ENCODE assay signal across 9 mouse cellular contexts in the genomic region with DNA sequence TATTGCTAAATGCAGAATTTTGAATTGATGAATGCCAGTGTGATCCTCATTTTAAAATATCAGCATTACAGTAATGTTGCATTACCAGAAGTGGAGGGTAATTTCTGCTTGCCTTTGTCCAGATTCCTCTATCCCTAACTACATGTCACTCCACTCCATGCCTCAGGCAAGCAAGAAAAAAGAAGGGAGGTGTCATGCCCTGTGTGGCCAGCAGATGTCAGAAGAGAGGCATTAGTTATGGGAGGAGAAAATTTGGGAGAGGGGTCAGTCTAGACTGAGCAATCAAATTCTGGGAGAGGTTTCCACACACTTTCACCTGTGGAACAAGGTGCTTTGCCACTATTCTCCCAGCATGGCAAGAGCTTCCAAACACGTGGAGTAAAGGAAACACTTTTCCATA. TPM values are rescaled to one million over a fixed set of nuclear protein-coding genes. Genes with fewer than 3 reads are reported as not detected.
DNase-seq lines count a peak whose midpoint lies in the region; ATAC-seq and TF ChIP-seq lines count a peak whose summit lies in the region.
"Not testable (repeated sequence)": the region's sequence is repeated elsewhere in the genome, so short reads cannot be mapped to it uniquely, and the experiment has no call there.
"Had no signal": no experiment of that assay in that cellular context is flagged by ENCODE, and none has a peak within 500 bp of the region (broad histone marks: within the 10 kb centered on the region; RNA-seq: fewer than 3 reads in every experiment).

No protein-coding gene starts in this region.

- not testable (repeated sequence) for H3K36me3 ChIP-seq in forebrain, embryonic 14.5 days (ENCODE audit: control insufficient read depth, insufficient read depth, low read length); intestine, embryonic 14.5 days (ENCODE audit: control insufficient read depth, insufficient read depth, low read length)

- CTCF ChIA-PET in Patski (lab: Charles Lee), result not testable (repeated sequence)

- POLR2A ChIA-PET in Patski (lab: Charles Lee), result not testable (repeated sequence)

- in situ Hi-C loops in Patski (cut with MboI; ENCODE audit: low pct_unique_long_range_greater_than_20kb), result loop anchor here (10.0 kb wide), 1 partner anchor 208 kb away; no protein-coding TSS in a partner anchor

- not testable (repeated sequence) for H3K4me3 ChIP-seq in forebrain, embryonic 14.5 days (ENCODE audit: low read depth, low read length); intestine, embryonic 14.5 days (ENCODE audit: low read depth, low read length)

- WGBS in forebrain, embryonic 14.5 days, result 14% methylated on average over 1 of the region's 1 CpGs
- 7% methylated on average over 1 of the region's 1 CpGs for WGBS in intestine, embryonic 14.5 days

- H3K9ac ChIP-seq in forebrain, embryonic 14.5 days (ENCODE audit: low read length); intestine, embryonic 14.5 days (ENCODE audit: low read length): not testable (repeated sequence)

- not testable (repeated sequence) for H3K4me1 ChIP-seq in forebrain, embryonic 14.5 days (ENCODE audit: control insufficient read depth, insufficient read depth, low read length); intestine, embryonic 14.5 days (replicated peaks; ENCODE audit: control insufficient read depth, insufficient read depth, low read length)

- DNase-seq in Patski (ENCODE audit: low read depth, low spot score), result not testable (repeated sequence)
- DNase-seq in cerebellum, postnatal 10 days, result peak; percentile 31 to 36
- DNase-seq in forebrain, embryonic 14.5 days (ENCODE audit: low spot score), result peak; percentile 17
- peak; percentile 70 for DNase-seq in intestine, embryonic 14.5 days (ENCODE audit: low spot score)
- DNase-seq in liver, result peak; percentile 12
- peak; percentile 2 for DNase-seq in mesoderm, embryonic 11.5 days (ENCODE audit: low read depth, low spot score)
- DNase-seq in spleen, postnatal 10 days (ENCODE audit: low spot score in 2 of 2), result peak; percentile 3 to 12

- not testable (repeated sequence) for H3K9me3 ChIP-seq in forebrain, embryonic 14.5 days (replicated peaks; ENCODE audit: control insufficient read depth, low read length); intestine, embryonic 14.5 days (ENCODE audit: control insufficient read depth, low read length)

- TF ChIP-seq CTCF in Patski (IDR thresholded peaks at IDR 0.05), result peak; percentile 67

- H3K4me2 ChIP-seq in forebrain, embryonic 14.5 days (ENCODE audit: low read length); intestine, embryonic 14.5 days (ENCODE audit: low read length): not testable (repeated sequence)

- not testable (repeated sequence) for H3K27ac ChIP-seq in forebrain, embryonic 14.5 days (ENCODE audit: low read depth, low read length); intestine, embryonic 14.5 days (ENCODE audit: low read depth)

- ATAC-seq in Patski; forebrain, embryonic 14.5 days; intestine, embryonic 14.5 days (replicated peaks; ENCODE audit: low FRiP score, low TSS enrichment, low read depth): not testable (repeated sequence)

- H3K27me3 ChIP-seq in Patski; forebrain, embryonic 14.5 days (replicated peaks; ENCODE audit: control insufficient read depth, insufficient read depth, low read length); intestine, embryonic 14.5 days (replicated peaks; ENCODE audit: control insufficient read depth, insufficient read depth, low read length): not testable (repeated sequence)

RNA-seq across cellular contexts. Expression of a gene that starts 14.3 kb away (rescaled TPM):
- not detected for polyA plus RNA-seq in Patski (2021)
- polyA plus RNA-seq in forebrain, embryonic 14.5 days (2014; fragmentation: Nextera tagmentation; extraction: Ambion mirVana), result not detected in 2 replicates
- not detected in 2 replicates for polyA plus RNA-seq in intestine, embryonic 14.5 days (2014; fragmentation: Nextera tagmentation; extraction: Ambion mirVana)
- polyA plus RNA-seq: kidney, embryonic 16.5 days; neural tube, embryonic 12.5 days had no signal

RNA-seq across cellular contexts. Expression of a gene that starts 58.1 kb away (rescaled TPM):
- polyA plus RNA-seq in Patski (2021), result not detected
- polyA plus RNA-seq in forebrain, embryonic 14.5 days (2014; fragmentation: Nextera tagmentation; extraction: Ambion mirVana), result not detected in 2 replicates
- polyA plus RNA-seq in intestine, embryonic 14.5 days (2014; fragmentation: Nextera tagmentation; extraction: Ambion mirVana), result not detected in 2 replicates
- polyA plus RNA-seq: kidney, embryonic 16.5 days; neural tube, embryonic 12.5 days had no signal
